Comparison of ENCODE assay signal across 12 mouse cellular contexts in genomic region chrX:103742057-103742315, GRCm38 (mm10).
DNase-seq lines count a peak whose midpoint lies in the region; ATAC-seq and TF ChIP-seq lines count a peak whose summit lies in the region.
"Had no signal": no experiment of that assay in that cellular context is flagged by ENCODE, and none has a peak within 500 bp of the region (broad histone marks: within the 10 kb centered on the region; RNA-seq: fewer than 3 reads in every experiment).

No protein-coding gene starts in this region.

- H3K27ac ChIP-seq in embryonic facial prominence, embryonic 13.5 days: peak overlapping the region; percentile 48; the same call in 1 of the 2 replicates
- no peak overlapping the region for H3K27ac ChIP-seq in embryonic facial prominence, embryonic 10.5 days (replicated peaks)
- peak overlapping the region; percentile 9; the same call in 1 of the 2 replicates for H3K27ac ChIP-seq in kidney, adult 2 months (ENCODE audit: insufficient read depth, low read depth, low read length)
- peak overlapping the region; percentile 75 for H3K27ac ChIP-seq in heart, postnatal 0 days (ENCODE audit: low read depth)
- H3K27ac ChIP-seq: forebrain, embryonic 12.5 days; liver, embryonic 14.5 days; midbrain, embryonic 15.5 days had no signal

- no peaks in the 10 kb centered on the region for H3K36me3 ChIP-seq in embryonic facial prominence, embryonic 13.5 days
- H3K36me3 ChIP-seq in embryonic facial prominence, embryonic 10.5 days (replicated peaks): no peaks in the 10 kb centered on the region
- no peaks in the 10 kb centered on the region for H3K36me3 ChIP-seq in kidney, adult 2 months (ENCODE audit: control insufficient read depth, insufficient read depth, low read length)
- no peaks in the 10 kb centered on the region for H3K36me3 ChIP-seq in heart, postnatal 0 days (replicated peaks; ENCODE audit: control insufficient read depth, insufficient read depth, low read length)
- H3K36me3 ChIP-seq: forebrain, embryonic 12.5 days; midbrain, embryonic 15.5 days had no signal

- TF ChIP-seq POLR2A in kidney, adult 2 months (IDR thresholded peaks at IDR 0.05; ENCODE audit: low read depth, low read length): no peak

- no peak for TF ChIP-seq EP300 in heart, postnatal 0 days (IDR thresholded peaks at IDR 0.05; ENCODE audit: low read depth)

- DNase-seq in embryonic facial prominence, embryonic 10.5 days (ENCODE audit: low spot score): no peak
- DNase-seq in kidney, adult 2 months: no peak
- DNase-seq in kidney, postnatal 4 days: no peak
- peak; percentile 18 for DNase-seq in A20 (ENCODE audit: low read depth, low spot score)
- DNase-seq in heart, postnatal 0 days (ENCODE audit: low spot score): no peak
- no peak for DNase-seq in left cerebral cortex, postnatal 25 days (ENCODE audit: low spot score in 2 of 2)
- DNase-seq in adrenal gland, adult 18-20 months (ENCODE audit: low spot score in 2 of 2): no peak
- DNase-seq: cerebellum, adult 9-11 months had no signal

- intact Hi-C loops in left cerebral cortex, postnatal 25 days (cut with DNase I): no loop called here

- 75% methylated on average over 2 of the region's 2 CpGs for WGBS in embryonic facial prominence, embryonic 13.5 days
- 87% methylated on average over 2 of the region's 2 CpGs for WGBS in embryonic facial prominence, embryonic 10.5 days
- 27% methylated on average over 2 of the region's 2 CpGs for WGBS in kidney, adult 2 months
- WGBS in heart, postnatal 0 days: 61% methylated on average over 2 of the region's 2 CpGs

- no peak overlapping the region for H3K4me3 ChIP-seq in embryonic facial prominence, embryonic 13.5 days
- H3K4me3 ChIP-seq in embryonic facial prominence, embryonic 10.5 days: no peak overlapping the region
- H3K4me3 ChIP-seq in kidney, adult 2 months (ENCODE audit: insufficient read depth, low read depth, low read length): no peak overlapping the region
- no peak overlapping the region for H3K4me3 ChIP-seq in heart, postnatal 0 days (ENCODE audit: low read depth, low read length)
- H3K4me3 ChIP-seq: forebrain, embryonic 12.5 days; midbrain, embryonic 15.5 days had no signal

- H3K4me1 ChIP-seq in embryonic facial prominence, embryonic 13.5 days: peaks cover 16% of the 10 kb centered on the region; the same call in 1 of the 2 replicates
- peaks cover 15% of the 10 kb centered on the region for H3K4me1 ChIP-seq in embryonic facial prominence, embryonic 10.5 days
- peaks cover 13% of the 10 kb centered on the region; the same call in 1 of the 2 replicates for H3K4me1 ChIP-seq in kidney, adult 2 months (ENCODE audit: control insufficient read depth, insufficient read depth, low read length)
- no peaks in the 10 kb centered on the region for H3K4me1 ChIP-seq in heart, postnatal 0 days (ENCODE audit: control insufficient read depth, insufficient read depth)

- peaks cover 76% of the 10 kb centered on the region for H3K27me3 ChIP-seq in embryonic facial prominence, embryonic 13.5 days
- H3K27me3 ChIP-seq in embryonic facial prominence, embryonic 10.5 days (replicated peaks; ENCODE audit: low read depth, poor library complexity, severe bottlenecking): peaks cover 87% of the 10 kb centered on the region
- H3K27me3 ChIP-seq in kidney, adult 2 months (replicated peaks; ENCODE audit: control insufficient read depth, insufficient read depth, low read length): no peaks in the 10 kb centered on the region
- peaks cover 32% of the 10 kb centered on the region; the same call in 1 of the 2 replicates for H3K27me3 ChIP-seq in heart, postnatal 0 days (ENCODE audit: control insufficient read depth, insufficient read depth, low read length)

- H3K9ac ChIP-seq in embryonic facial prominence, embryonic 13.5 days: no peak overlapping the region
- H3K9ac ChIP-seq in heart, postnatal 0 days (replicated peaks; ENCODE audit: low read depth, low read length): no peak overlapping the region
- H3K9ac ChIP-seq: forebrain, embryonic 12.5 days; liver, embryonic 14.5 days; midbrain, embryonic 15.5 days had no signal

- ATAC-seq in embryonic facial prominence, embryonic 13.5 days (ENCODE audit: insufficient number of reproducible peaks, insufficient read depth, low FRiP score, low TSS enrichment, low read depth): no peak
- no peak for ATAC-seq in heart, postnatal 0 days (ENCODE audit: insufficient read depth, low read depth)
- ATAC-seq: midbrain, embryonic 15.5 days had no signal

- no peaks in the 10 kb centered on the region for H3K9me3 ChIP-seq in embryonic facial prominence, embryonic 13.5 days
- no peaks in the 10 kb centered on the region for H3K9me3 ChIP-seq in embryonic facial prominence, embryonic 10.5 days
- H3K9me3 ChIP-seq in heart, postnatal 0 days (replicated peaks; ENCODE audit: control insufficient read depth, low read length): no peaks in the 10 kb centered on the region
- H3K9me3 ChIP-seq: forebrain, embryonic 12.5 days; midbrain, embryonic 15.5 days had no signal

- H3K4me2 ChIP-seq in embryonic facial prominence, embryonic 13.5 days: no peak overlapping the region
- no peak overlapping the region for H3K4me2 ChIP-seq in heart, postnatal 0 days (ENCODE audit: low read depth, low read length)
- H3K4me2 ChIP-seq: forebrain, embryonic 12.5 days; midbrain, embryonic 15.5 days had no signal

- no peak for TF ChIP-seq CTCF in kidney, adult 2 months (conservative IDR thresholded peaks at IDR 0.05; ENCODE audit: insufficient read depth, insufficient read length, low read depth, low read length)
- TF ChIP-seq CTCF in heart, postnatal 0 days (IDR thresholded peaks at IDR 0.05; ENCODE audit: low read depth): no peak
